Mouse (Mus musculus) layer of hippocampus, adult 2 months (tissue): ENCODE measurements at regions not wholly inside any gene's neighbourhood (a gene's known extent, or its start where the extent isn't known, plus 50 kb on each side); places are given as distances from the start of the nearest gene placed in this dataset.
A peak's percentile ranks its signal among the peaks of the same experiment; 100 is the strongest.

ENCODE experiments used
- DNase-seq, 2 experiments: peaks; one replicate each; pipeline ENCODE4 v3.0.0; 2022; ENCODE audit warnings: low spot score in 2 of 2
- H3K27ac ChIP-seq: fragments of 200-600 bp; 2 replicates; pipeline ENCODE4 v1.8.1; 2022
- H3K4me3 ChIP-seq: fragments of 200-600 bp; 2 replicates; pipeline ENCODE4 v1.8.1; 2022; ENCODE audit warnings: mild to moderate bottlenecking
- CTCF ChIP-seq: fragments of 200-600 bp; conservative IDR thresholded peaks from 2 replicates; pipeline ENCODE4 v1.8.1; 2022; ENCODE audit warnings: antibody characterized with exemption, mild to moderate bottlenecking, moderate library complexity

DNA sequence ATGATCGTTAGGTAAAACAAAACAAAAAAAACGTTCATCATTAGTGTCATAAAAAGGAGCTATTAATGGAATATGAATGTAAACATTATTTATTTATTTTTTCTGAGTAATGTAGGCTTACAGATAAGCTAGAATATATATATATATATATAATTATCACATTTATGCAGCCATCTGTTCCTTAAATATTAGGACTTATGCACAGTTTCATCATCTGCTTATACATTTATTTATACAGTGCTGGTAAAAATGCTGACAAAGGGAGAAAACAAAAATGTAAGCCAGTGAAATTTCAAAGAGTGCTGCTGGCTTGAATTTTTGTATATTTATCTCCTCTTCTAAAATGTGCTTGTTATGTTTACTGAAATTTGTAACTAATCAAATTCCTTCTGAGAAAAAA, 4841.7 kb upstream of the Gm7489 start:
- DNase-seq: no peak
- TF ChIP-seq CTCF: no peak
- no peak overlapping the region for H3K27ac ChIP-seq
- no peak overlapping the region for H3K4me3 ChIP-seq

DNA sequence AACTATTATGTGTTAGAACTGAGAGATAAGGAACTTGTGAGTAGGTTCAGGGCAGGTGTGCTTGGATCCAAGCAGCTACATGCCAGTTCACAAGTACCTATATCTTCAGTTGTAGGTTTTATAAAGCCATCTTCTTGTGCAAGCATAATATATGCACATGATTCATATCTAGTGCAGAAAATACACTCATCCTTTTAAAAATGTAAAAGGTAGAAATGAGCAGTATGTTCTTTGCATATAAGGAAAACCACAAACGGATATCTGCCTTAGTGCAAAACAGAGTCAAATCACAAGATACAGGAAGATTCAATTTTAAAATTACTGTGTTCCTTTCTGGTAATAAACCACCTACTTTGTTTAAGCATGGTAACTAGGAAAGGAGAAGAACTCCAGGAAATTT, 4819.6 kb upstream of the Gm7489 start:
- DNase-seq: no peak
- no peak overlapping the region for H3K4me3 ChIP-seq
- TF ChIP-seq CTCF: no peak

DNA sequence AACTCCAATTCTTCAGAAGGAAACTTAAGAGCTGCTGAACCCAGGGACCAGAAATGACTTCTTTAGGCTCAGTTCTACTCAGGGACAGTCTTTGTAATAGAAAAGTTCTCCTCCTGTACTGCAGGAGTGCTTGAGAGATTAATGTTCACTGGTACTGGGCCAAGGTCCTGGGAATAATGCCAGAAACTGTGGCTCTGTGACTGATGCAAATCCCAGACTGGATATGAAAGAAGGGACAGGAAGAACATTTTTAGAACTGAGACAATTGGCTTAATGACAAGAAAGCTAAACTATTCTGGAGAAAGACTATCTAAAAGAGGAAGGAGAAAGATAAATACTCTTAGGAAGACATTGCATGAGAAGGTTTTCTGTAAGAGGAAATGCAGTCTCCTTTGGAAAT, 4818.8 kb upstream of the Gm7489 start:
- Histone ChIP-seq H3K4me3 (no peak overlapping the region), H3K27ac (no peak overlapping the region)
- TF ChIP-seq CTCF: peak; percentile 16; the same call in 1 of the 2 replicates
- DNase-seq: peak; percentile 1 to 16

More for the DNA sequence above, 4819.6 kb upstream of the Gm7489 start:
- no peak overlapping the region for H3K27ac ChIP-seq

DNA sequence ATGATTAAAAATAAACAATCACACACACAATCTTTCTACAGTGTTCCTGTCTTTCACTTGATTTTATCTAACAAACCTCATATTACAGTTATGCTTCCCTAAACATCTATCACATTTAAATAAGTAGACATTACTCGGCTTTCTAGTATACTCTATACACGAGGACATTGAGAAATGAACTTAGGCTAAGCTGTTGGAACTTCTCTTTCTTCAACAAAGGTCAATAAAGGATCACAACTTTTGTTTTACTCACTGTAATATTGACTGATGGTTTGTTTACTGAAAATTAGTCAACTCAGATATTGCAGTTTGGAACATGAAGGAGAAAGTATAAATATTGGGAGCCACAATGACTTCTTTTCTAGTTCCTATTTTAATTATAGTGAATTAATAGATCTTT, 4818.3 kb upstream of the Gm7489 start:
- no peak overlapping the region for H3K4me3 ChIP-seq
- H3K27ac ChIP-seq: no peak overlapping the region
- DNase-seq: no peak
- no peak for TF ChIP-seq CTCF
